Mouse (Mus musculus): ENCODE results near the gene Mrpl12.
A peak's percentile ranks its signal among the peaks of the same experiment; 100 is the strongest.
"Not testable (repeated sequence)": the region's sequence is repeated elsewhere in the genome, so short reads cannot be mapped to it uniquely, and the experiment has no call there.

Mrpl12 gene

GRCm38 (mm10) chr11:120508290-120508870, 24.0 kb downstream of the Mrpl12 start:
- no peak for DNase-seq (ENCODE audit: low spot score in 2 of 2)

GRCm38 (mm10) chr11:120509940-120510339, 25.5 kb downstream of the Mrpl12 start:
- no peak for DNase-seq (ENCODE audit: low spot score in 2 of 2)

GRCm38 (mm10) chr11:120510375-120511030, 26.1 kb downstream of the Mrpl12 start:
- no peak for DNase-seq (ENCODE audit: low spot score in 2 of 2)

- no peak for DNase-seq (ENCODE audit: low spot score in 2 of 2)
These were observed 28.5 kb downstream of the Mrpl12 start for GRCm38 (mm10) chr11:120512790-120513453.

- not testable (repeated sequence) for DNase-seq (ENCODE audit: low spot score in 2 of 2)
These were observed 29.8 kb downstream of the Mrpl12 start for GRCm38 (mm10) chr11:120514262-120514661.

GRCm38 (mm10) chr11:120515611-120516010, 31.2 kb downstream of the Mrpl12 start:
- peak; percentile 83 to 92 for DNase-seq (ENCODE audit: low spot score in 2 of 2)

- DNase-seq (ENCODE audit: low spot score in 2 of 2) = no peak
These were observed 32.7 kb downstream of the Mrpl12 start for GRCm38 (mm10) chr11:120517147-120517546.

- peak in 1 of 2 experiments; percentile 52 for DNase-seq (ENCODE audit: low spot score in 2 of 2)
These were observed 33.6 kb downstream of the Mrpl12 start for GRCm38 (mm10) chr11:120518027-120518426.

GRCm38 (mm10) chr11:120518558-120518957, 34.1 kb downstream of the Mrpl12 start:
- DNase-seq (ENCODE audit: low spot score in 2 of 2) = no peak

- no peak for DNase-seq (ENCODE audit: low spot score in 2 of 2)
These were observed 35.3 kb downstream of the Mrpl12 start for GRCm38 (mm10) chr11:120519738-120520137.

GRCm38 (mm10) chr11:120520498-120520897, 36.1 kb downstream of the Mrpl12 start:
- DNase-seq (ENCODE audit: low spot score in 2 of 2) = no peak

- DNase-seq (ENCODE audit: low spot score in 2 of 2) = no peak
These were observed 36.6 kb downstream of the Mrpl12 start for GRCm38 (mm10) chr11:120520967-120521540.

GRCm38 (mm10) chr11:120522581-120522980, 38.2 kb downstream of the Mrpl12 start:
- no peak for DNase-seq (ENCODE audit: low spot score in 2 of 2)

- no peak for DNase-seq (ENCODE audit: low spot score in 2 of 2)
These were observed 41.5 kb downstream of the Mrpl12 start for GRCm38 (mm10) chr11:120525959-120526358.

- no peak for DNase-seq (ENCODE audit: low spot score in 2 of 2)
These were observed 43.4 kb downstream of the Mrpl12 start for GRCm38 (mm10) chr11:120527690-120528354.

GRCm38 (mm10) chr11:120528903-120529302, 44.5 kb downstream of the Mrpl12 start:
- DNase-seq (ENCODE audit: low spot score in 2 of 2) = no peak

- no peak for DNase-seq (ENCODE audit: low spot score in 2 of 2)
These were observed 45.9 kb downstream of the Mrpl12 start, which contains the start of gene Gcgr for GRCm38 (mm10) chr11:120530085-120530964. Gene Gcgr (plus strand): TSS chr11:120530699.

GRCm38 (mm10) chr11:120531646-120532045, 47.2 kb downstream of the Mrpl12 start:
- no peak for DNase-seq (ENCODE audit: low spot score in 2 of 2)

- DNase-seq (ENCODE audit: low spot score in 2 of 2) = no peak
These were observed 49.7 kb downstream of the Mrpl12 start for GRCm38 (mm10) chr11:120534093-120534492.

GRCm38 (mm10) chr11:120535145-120535544, 50.7 kb downstream of the Mrpl12 start:
- DNase-seq (ENCODE audit: low spot score in 2 of 2) = no peak

GRCm38 (mm10) chr11:120535804-120536203, 51.4 kb downstream of the Mrpl12 start:
- no peak for DNase-seq (ENCODE audit: low spot score in 2 of 2)

Measured in urinary bladder, postnatal 4 days (tissue).